Mouse (Mus musculus): ENCODE data around the gene Papss1.
"Not testable (repeated sequence)": the region's sequence is repeated elsewhere in the genome, so short reads cannot be mapped to it uniquely, and the experiment has no call there.

The Papss1 gene

DNA sequence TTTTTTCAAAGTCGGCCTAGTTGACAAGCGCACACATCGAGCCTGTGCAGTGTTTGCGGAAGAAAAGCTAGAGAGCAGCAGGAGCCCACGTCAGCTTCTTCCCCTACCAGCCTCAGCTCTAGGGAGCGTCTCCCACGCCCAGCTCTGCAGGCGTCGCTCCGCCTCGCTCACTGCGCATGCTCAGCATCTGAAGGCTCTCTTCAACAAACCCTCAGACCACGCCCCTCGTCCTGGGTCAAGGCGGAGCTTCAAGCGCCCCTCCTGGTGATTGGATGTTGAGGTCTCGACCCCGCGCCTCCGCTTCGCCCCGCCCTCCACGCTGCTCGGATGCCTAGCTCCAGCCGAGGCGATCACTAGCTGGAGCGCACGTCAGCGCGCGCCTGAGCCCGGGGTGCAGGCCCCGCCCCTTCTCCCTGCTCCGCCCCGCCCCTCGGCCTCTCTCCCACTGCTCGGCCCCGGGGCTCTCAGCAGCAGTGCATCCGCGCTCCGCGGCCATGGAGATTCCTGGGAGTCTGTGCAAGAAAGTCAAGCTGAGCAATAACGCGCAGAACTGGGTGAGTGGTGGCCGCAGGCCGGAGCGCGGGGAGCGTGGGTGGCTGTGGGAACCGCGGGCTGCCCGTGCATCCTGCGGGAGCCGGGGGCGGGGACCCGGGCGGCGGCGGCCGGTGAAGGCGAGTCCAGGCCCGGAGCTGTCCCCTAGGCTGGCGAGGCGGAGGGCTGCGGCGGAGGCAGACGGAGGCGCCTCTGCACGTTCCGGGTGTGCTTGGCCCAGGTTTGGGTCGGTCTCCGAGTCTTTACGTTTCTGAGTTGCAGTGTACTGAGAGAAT is at the start of gene Papss1:
TSS of gene Papss1 (plus strand) at position 339 of the 827 bp plus-strand sequence.
- DNase-seq, result peak; percentile 100

DNA sequence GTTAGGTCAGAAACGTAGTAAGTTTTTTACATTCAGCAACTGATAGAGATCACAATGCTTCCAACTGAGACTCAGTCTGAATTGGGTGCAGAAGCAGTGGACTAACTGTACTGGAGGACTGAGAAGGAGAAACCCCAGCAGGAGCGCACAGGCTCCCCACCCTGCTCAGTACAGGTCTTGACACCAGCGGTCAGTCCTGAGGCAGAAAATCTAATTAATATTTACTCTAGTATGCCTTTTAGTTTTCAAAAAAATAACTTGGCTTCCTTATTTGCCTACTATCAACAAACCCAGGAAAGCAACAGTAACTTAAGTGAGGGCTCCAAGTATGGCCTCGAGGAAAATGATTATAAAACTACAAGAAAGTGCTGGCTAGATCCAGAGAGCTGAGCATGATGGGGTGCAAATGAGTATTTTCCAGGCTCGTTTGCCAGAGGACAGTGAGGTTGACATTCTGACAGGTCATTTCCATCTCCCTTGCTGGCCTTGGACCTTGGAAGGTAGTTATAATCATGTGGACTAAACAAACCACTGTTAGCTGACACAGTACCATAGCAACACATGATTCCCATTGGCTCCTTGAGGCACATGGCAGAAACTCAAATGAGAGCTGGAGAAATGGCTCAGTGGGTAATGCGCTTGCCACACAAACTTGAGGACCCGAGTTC is 48.1 kb upstream of the Papss1 start:
- DNase-seq, result no peak

DNA sequence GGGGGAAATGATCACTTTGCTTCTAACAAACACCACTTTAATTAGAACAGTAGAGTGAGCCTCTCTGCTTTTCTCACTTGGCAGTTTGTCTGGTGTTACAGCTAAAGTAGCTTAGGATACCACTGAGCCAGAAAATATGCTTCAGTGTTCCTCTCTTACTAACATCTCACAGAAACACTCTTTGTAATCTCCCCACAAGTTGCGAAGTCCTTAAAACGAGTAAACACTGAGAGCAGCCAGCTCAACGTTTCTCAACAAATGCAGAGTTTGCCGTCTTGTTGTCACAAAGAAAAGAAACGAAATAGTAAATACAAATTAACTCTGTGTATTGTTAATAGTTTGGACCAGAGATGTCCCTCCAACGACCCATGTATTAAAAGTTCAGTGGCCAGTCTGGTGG is 46.8 kb upstream of the Papss1 start:
- DNase-seq, result no peak

DNA sequence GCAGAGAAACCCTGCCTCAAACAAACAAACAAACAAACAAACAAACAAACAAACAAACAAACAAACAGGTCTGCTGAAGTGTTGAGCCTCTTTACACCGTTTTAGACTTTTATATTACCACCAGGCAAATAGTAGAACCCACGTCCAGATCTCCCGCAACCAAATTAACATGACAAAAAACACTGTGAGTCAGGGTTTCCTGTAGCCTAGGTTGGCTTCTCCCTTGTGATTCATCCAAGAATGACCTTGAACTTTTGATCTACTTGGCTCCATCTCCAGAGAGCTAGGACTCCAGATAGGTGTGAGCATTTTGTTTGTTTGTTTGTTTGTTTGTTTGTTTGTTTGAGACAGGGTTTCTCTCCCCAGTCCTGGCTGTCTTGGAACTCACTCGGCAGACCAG is 43.4 kb upstream of the Papss1 start:
- no peak for DNase-seq

DNA sequence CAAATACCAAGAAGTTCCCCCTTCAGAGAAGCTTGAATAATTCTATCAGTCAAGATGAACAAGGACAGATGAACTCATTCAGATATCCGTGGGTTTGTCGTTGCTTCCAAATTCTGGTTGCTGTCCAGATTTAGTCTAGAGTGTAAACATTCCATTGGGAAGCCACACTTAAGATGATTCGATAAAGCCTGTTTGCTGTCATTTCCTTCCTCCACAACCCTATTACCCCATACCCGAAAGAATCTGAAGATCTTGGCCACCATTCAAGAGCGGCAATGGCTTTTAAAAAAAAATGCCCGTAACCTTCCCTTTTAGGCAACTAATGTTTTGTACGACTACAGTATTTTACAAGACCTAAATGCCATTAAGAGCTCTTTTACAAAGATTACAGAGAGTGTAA is 42.3 kb upstream of the Papss1 start:
- DNase-seq, result no peak

DNA sequence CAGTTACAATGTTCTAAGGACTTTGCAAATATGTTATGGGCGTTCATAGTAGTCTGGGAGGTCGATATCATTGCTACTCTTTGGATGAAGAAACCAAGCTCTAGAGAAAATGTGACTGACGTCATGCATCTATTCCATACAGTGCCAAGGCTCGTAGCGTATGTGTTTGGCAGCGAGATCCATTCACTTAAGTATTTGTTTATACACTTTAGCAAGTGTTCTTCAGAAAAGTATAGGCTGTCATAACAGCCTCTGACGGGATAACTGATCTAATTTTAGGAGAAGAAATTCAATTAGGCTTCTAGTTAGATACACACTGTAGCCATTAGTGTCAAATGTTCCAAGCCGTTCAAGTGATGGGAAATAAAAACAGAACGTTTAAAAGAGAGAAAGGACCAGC is 40.8 kb upstream of the Papss1 start:
- DNase-seq, result no peak

DNA sequence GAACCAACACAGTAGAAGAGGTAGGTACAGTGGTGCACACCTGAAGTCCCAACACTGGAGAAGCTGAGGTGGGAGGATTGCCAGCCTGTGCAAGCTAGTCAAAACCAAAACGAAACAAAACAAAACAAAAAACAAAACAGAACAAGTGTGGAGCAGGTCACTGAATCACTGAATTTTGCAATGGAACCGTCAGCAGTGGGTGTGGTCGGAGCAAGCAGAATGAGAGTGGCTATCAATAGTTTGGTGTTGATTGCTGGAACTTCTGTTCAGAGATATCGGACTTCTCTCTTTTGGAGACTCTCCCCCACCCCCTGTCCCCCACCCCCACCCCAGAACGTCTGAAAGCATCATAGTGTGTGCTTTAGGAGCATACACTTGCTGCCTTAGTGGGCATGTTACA is 40.4 kb upstream of the Papss1 start:
- no peak for DNase-seq

DNA sequence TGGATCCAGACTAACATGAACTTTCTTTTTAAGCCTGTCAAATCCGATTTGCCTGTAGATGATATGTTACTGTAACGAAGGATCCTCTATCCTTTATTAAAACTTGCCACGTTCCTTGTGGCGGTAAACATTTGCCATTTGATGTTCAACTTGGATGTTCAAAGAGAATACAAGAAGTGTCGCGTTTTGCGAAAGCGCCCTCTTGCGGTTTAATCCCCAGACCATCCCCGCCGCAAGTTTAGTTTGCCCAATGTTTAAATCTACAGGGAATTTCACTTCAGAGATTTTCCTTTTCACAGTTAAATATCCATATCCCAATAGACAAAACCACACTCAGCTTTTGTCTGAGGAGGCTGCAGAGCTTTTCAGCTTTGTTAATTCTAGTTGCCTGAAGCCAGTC is 39.8 kb upstream of the Papss1 start:
- DNase-seq, result no peak

DNA sequence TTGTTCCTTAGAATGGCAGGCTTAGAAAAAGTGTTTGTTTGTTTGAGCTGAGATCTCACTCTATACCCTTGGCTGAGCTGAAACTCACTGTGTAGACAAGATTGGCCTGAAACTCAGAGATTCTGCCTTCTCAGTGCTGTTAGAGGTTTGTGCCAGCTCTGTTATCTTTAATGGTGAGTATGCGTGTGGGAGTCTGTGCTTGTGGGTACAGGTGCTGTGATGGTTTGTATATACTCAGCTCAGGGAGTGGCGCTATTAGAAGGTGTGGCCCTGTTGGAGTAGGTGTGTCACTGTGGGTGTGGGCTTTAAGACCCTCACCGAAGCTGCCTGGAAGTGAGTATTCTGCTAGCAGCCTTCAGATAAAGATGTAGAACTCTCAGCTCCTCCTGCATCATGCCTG is 39.3 kb upstream of the Papss1 start:
- DNase-seq, result no peak

DNA sequence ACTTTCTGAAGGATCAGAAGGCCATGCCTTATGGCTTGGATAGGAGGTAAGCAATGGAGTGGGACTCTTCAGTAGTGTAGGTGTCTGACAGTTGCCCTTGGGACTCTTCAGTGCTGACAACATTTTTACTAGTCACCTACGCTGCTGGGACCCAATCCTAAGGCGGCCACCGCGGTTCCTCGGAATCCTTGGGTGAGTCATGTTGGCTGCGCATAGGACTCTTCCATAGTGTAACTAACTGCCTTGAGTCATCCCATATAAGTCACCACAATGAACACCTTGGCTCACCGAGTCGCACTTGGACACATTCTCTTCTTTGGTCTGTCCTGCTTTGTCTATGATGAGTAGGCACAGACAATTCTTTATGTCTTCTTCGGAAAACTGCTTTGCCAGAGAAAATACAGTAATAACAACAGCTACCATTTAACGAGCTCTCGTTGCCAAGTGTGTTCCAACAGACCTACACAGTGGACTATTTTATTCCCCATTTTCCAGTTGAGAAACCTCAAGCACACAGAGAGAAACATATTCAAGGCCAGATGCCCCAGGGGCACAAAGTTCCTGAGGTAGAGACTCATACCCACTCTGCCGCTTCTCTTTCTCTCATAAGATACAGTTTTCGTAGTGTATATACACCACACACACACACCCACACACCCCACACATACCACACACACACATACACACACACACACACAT is 23.2 kb upstream of the Papss1 start:
- DNase-seq, result no peak

DNA sequence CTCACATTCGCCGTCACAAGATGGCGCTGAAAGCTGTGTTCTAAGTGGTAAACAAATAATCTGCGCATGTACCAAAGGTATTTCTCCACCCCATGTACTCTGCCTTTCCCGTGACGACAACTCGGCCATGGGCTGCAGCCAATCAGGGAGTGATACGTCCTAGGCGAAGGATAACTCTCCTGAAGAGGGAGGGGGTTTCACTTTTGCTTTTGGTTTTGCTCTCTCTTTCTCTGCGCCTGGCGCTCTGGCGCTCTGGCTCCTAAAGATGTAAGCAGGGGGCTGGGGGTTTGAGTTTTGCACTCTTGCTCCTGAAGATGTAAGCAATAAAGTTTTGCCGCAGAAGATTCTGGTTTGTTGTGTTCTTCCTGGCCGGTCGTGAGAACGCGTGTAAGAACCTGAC is 17.0 kb upstream of the Papss1 start:
- DNase-seq, result not testable (repeated sequence)

DNA sequence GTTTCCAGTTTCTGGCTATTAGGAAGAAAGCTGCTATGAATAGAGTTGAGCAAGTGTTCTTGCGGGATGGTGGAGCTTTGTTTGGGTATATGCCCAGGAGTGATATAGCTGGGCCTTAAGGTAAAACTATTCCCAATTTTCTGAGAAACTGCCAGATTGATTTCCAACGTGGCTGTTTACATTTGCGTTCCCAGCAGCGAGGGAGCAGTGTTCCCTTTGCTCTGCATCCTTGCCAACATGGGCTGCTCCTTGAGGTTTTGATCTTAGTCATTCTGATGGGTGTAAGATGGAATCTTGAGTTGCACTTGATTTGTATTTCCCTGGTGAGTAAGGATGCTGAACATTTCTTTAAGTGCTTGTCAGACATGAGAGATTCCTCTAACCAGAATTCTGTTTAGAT is 14.5 kb upstream of the Papss1 start:
- no peak for DNase-seq

DNA sequence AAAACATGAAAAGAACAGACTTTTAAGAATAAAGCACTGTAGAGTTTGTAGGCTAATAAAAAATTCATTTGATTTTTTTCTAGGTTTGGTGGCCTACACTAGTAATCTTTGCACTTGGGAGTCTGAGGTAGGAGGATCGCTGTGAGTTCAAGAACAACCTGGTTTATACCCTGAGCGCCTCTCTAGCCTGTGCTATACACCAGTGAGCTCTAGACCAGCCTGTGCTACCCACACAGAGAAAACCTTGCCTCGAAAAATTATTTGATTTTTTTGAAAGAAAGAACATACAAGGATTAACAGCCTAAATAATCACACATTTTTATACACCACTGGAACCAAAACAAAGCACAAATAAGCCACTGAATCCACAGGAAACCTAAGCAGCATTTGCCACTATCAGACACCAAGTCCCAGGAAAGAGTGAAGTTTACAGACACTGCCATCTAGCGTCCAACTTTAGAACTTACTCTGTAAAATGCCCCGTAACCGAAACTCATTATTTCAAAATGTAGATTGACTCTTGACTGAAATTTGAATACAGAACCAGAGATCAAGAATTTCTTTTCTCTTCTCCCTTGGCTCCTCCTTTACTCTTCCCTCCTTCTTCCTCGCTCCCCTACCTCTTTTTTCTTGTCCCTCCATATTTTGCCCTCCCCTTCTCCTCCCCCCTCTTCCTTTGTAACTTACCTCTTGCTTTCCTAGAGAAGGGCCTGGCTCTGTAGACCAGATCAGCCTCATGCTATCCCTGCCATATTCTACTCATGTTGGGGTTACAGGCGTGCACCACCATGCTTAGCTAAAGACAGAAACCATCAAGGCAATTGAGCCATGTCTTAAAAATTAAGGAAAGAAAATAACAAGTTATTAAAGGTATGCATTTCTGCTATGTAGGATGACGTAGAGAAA is 12.0 kb upstream of the Papss1 start:
- no peak for DNase-seq

DNA sequence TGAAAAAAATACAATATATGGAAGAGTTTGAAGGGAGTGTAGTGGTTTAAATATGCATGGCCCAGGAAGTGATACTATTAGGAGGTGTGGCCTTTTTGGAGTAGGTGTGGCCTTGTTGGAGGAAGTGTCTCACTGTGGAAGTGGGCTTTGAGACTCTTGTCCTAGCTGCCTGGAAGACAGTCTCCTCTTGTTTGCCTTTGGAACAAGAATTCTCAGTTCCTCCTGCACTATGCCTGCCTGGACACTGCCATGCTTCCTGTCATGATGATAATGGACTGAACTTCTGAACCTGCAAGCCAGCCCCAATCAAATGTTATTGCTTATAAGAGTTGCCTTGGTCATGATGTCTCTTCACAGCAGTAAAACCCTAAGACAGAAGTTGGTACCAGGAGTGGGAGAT is 8.8 kb upstream of the Papss1 start:
- no peak for DNase-seq

DNA sequence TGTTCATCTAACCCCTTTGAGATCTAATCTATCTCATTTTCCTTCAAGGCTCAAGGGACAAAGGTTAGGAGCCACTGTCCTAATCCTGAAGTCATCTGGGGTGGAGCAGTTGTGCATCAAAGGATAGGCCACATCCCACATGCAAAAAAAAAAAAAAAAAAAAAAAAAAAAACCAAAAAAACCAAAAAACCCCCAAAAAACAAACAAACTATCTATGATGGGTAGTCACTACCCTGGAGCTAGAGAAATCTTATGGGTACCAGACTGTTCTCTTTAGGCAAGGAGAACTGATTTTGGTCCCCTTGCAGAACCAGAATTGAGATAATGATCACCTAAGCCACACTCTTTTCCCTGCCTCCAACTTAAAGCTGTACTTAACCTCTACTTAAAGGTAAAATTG is 3.0 kb upstream of the Papss1 start:
- no peak for DNase-seq

DNA sequence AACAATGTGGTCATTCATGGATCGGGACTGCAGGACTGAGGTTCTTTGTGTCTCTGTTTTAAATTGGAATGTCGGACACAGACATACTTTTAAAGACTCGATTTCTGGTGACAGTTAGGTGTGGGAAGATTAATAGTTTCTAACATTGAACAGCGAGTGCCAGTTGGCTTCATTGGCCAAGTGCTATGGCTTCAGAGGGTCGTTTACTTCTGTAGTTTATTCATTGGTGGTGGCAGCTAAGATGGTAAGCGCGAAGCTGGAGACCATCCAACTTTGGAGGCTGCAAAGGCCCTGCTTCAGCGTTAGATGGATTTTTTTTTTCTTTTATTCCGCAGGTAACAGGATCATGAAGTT is 666 bp downstream of the Papss1 start:
- DNase-seq, result no peak

DNA sequence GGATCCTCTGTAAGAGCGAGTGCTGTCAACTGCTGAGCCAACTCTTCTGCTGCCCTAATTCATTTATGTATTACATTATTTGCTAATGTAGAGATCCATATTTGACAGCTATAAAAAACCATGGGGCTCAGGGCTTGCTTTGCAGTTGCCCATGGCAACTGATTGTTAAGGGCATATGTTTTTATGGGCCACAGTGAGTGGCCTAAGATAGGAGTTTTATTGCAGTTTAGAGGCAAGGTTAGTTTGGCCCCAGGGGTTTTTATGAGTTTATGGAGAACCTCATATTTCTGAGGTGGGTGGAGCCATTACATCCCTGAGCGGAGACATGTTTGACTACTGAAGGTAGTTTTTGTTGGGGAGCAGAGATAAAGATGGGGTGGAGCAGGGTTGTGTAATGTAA is 1.7 kb downstream of the Papss1 start:
- DNase-seq, result no peak

DNA sequence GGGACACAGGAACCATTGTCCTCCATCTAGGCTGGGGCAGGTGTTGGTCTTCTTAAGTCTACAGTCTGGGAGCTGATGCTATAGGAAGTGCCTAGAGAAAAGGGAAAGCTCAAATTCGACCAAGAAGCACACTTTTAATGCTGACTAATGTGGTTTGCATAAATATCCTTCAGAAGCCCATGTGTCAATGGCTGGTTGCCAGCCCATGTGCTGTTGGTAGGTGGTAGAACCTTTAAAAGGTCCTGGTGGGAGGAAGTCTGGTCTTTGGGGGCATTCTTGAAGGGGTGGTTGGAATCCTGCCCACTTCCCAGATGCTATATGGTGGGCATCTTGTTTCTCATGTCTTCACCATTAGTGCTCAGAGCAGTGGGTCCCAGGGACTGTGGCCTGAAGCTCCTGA is 5.9 kb downstream of the Papss1 start:
- no peak for DNase-seq

DNA sequence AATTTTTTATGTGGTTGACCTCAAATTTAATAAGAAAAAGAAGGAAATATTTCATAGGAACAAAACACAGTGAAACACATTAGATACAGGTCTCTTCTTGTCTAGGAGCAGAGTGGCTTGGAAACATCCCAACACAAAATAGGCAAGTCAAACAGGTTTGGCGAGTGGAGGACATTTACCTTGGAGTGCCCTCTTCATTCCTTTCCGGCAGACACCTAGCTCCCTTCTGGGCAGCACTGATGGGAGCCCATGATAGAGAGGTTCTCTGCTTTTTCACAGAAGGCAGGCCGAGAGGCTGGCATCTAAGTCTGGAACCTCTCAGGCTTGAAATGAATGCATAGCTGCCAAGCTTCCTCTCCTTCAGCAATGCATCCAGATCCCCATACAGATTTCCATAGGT is 9.0 kb downstream of the Papss1 start:
- no peak for DNase-seq

DNA sequence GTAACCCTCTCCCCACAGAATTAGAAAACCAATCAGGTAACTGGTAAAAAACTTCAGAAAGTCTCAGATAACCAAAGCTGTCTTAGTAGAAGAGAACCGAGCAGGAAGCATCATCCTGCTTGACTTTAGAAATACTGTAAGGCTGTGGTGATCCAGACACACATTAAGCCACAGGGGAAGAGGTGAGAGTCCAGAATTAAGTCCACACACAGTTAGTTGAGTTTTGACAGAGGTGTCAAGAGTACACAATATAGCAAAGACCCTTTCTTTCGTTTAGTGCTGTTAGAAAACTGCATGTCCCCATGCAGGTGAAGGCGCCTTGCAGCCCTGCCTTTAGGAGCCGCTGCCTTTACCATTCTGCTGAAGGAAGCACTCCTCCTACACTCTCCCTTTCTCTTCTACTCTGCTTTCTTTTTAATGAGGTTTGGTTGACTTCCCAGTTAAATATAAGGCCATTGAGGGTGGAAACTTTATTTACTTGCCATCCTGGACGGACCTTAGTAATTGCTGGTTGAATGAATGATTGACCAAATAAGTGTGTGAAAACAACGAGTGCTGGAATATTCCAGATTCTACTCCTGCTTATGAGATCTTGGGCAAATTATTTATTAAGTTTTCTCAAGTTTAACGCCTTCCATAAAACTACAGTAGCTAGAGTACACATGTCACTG is 14.0 kb downstream of the Papss1 start:
- no peak for DNase-seq

DNA sequence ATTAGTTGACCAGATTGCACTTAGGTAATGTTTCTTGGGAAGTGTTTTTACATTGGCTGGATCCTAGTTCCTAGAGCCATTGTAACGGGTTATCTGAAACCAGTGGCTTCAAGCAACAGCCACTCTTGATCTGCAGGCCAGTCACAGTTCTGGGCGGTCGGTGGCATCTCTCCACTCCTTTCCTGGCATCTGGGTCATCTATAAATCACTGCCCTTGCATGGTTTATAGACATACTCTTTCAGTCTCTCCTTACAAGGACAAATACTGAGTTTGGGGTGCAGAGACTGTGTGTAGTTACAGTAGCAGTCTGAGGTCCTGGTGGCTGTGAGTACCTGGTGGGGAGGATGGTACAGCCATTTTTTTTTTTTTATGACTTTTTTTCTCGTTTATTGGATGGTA is 15.5 kb downstream of the Papss1 start:
- no peak for DNase-seq

DNA sequence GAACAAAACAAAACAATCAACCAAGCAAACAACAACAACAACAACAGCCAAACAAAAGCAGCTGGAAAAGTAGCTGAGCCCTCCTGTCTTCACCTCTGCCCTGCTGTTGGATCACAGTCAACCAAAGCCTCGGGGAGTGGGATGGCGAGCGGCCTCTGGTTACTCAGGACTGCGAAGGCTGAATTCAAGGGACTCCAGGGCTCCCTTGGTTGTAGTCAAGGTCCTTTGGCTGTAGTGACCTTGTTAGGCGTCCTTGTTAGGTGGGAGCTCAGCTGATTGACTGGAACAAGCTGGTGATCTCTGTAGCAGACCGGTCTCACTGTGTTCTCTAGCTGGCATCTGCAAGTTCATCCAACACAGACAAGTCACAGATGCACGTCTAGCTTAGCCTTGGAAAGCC is 16.5 kb downstream of the Papss1 start:
- DNase-seq, result no peak

DNA sequence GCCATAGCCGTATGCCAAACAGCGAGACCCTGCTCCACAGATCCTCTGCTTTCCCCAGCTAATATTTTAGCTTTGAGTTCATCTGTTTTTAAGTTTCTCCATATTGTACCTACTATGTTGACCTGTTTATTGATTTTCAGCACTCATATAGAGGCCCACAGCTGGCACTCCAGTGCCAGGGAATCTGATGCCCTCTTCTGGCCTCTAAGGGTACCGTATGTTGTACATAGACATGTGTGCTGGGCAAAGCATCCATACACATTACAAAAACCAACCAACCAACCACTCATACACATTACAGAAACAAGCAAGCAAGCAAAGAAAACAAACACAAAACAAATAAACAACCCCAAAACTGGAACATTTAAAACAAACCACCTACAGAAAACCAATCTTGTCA is 22.2 kb downstream of the Papss1 start:
- DNase-seq, result no peak

All from thymus, adult 18-20 months (tissue).